Mouse (Mus musculus) cortical plate, adult 2 months (tissue): ENCODE measurements around the gene Kcng3.

Source experiments
- CTCF ChIP-seq: fragments of 200-500 bp; IDR thresholded peaks from 2 replicates; pipeline ENCODE4 v1.5.1; 2011; ENCODE audit warnings: mild to moderate bottlenecking, control low read depth, low read length; ENCODE audit not compliant: insufficient read depth; ENCODE audit errors: extremely low read depth
- POLR2A ChIP-seq: fragments of 200-500 bp; IDR thresholded peaks from 2 replicates; pipeline ENCODE4 v1.6.1; 2011; ENCODE audit warnings: mild to moderate bottlenecking, low read length, control low read depth; ENCODE audit not compliant: insufficient read depth; ENCODE audit errors: extremely low read depth

DNA sequence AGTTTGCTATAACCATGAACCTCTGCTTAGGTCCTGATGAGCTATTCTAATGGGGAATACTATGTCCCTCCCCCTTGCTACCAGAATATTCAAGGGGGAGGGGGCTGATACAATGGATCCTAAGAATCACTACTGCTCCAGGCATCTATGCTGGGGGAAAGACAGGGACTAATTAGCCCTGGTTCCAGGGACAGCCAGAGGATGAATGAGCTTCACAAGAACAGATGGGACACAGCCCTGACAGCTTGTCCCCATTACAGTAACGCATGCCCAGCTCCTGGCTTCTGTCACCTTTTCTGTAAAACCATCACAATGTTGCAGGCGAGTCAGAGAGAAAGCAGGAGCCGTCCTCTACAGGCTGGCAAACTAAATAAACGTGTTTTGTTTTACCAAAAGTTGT is 66.2 kb downstream of the Kcng3 start:
- TF ChIP-seq CTCF (no peak), POLR2A (no peak)
